Comparison of ENCODE assay signal across 8 mouse cellular contexts in genomic region chr13:69810936-69811680, GRCm38 (mm10). TPM values are rescaled to one million over a fixed set of nuclear protein-coding genes. Genes with fewer than 3 reads are reported as not detected.
A peak's percentile ranks its signal among the peaks of the same experiment; 100 is the strongest.
DNase-seq lines count a peak whose midpoint lies in the region; ATAC-seq lines count a peak whose summit lies in the region.

No protein-coding gene starts in this region.

- peaks cover 22% of the 10 kb centered on the region for H3K36me3 ChIP-seq in heart, embryonic 11.5 days (ENCODE audit: control insufficient read depth, insufficient read depth, low read length)
- peaks cover 41% of the 10 kb centered on the region for H3K36me3 ChIP-seq in hindbrain, embryonic 13.5 days
- peaks cover 40% of the 10 kb centered on the region for H3K36me3 ChIP-seq in midbrain, embryonic 14.5 days (ENCODE audit: control insufficient read depth, insufficient read depth, low read length)

- H3K9me3 ChIP-seq in heart, embryonic 11.5 days (replicated peaks; ENCODE audit: control insufficient read depth, low read length), result no peaks in the 10 kb centered on the region
- H3K9me3 ChIP-seq in hindbrain, embryonic 13.5 days, result no peaks in the 10 kb centered on the region
- no peaks in the 10 kb centered on the region for H3K9me3 ChIP-seq in midbrain, embryonic 14.5 days (ENCODE audit: control insufficient read depth, low read length)

- no peak for DNase-seq in heart, postnatal 25 days (ENCODE audit: low spot score)
- DNase-seq in adrenal gland, postnatal 36 days, result peak; percentile 53 to 57
- no peak for DNase-seq in midbrain, embryonic 14.5 days
- DNase-seq in layer of hippocampus, postnatal 25 days (ENCODE audit: extremely low spot score in 1 of 2, low spot score in 1 of 2), result no peak
- DNase-seq in retina, postnatal 1 day, result no peak

- H3K27me3 ChIP-seq in heart, embryonic 11.5 days (ENCODE audit: control insufficient read depth, insufficient read depth, low read length), result no peaks in the 10 kb centered on the region
- H3K27me3 ChIP-seq in hindbrain, embryonic 13.5 days, result no peaks in the 10 kb centered on the region
- no peaks in the 10 kb centered on the region for H3K27me3 ChIP-seq in midbrain, embryonic 14.5 days (ENCODE audit: control insufficient read depth, insufficient read depth, low read length)

- ATAC-seq in heart, embryonic 11.5 days (replicated peaks; ENCODE audit: insufficient number of reproducible peaks, low FRiP score, low TSS enrichment), result no peak
- ATAC-seq in hindbrain, embryonic 13.5 days (ENCODE audit: low FRiP score), result no peak
- ATAC-seq in midbrain, embryonic 14.5 days (ENCODE audit: low FRiP score, low TSS enrichment), result no peak
- ATAC-seq in erythroid progenitor cell, adult 5-6 weeks (replicated peaks; ENCODE audit: low FRiP score, poor library complexity, severe bottlenecking), result no peak

- H3K4me2 ChIP-seq in heart, embryonic 11.5 days, result peak overlapping the region; percentile 98
- H3K4me2 ChIP-seq in hindbrain, embryonic 13.5 days, result peak overlapping the region; percentile 100
- peak overlapping the region; percentile 87 for H3K4me2 ChIP-seq in midbrain, embryonic 14.5 days (ENCODE audit: low read length)

- no peak overlapping the region for H3K27ac ChIP-seq in heart, embryonic 11.5 days (ENCODE audit: low read depth, low read length)
- no peak overlapping the region for H3K27ac ChIP-seq in hindbrain, embryonic 13.5 days
- H3K27ac ChIP-seq in midbrain, embryonic 14.5 days (replicated peaks; ENCODE audit: low read depth, low read length), result no peak overlapping the region

- H3K9ac ChIP-seq in heart, embryonic 11.5 days (ENCODE audit: low read depth, low read length), result peak overlapping the region; percentile 88
- peak overlapping the region; percentile 98 for H3K9ac ChIP-seq in hindbrain, embryonic 13.5 days
- peak overlapping the region; percentile 84 for H3K9ac ChIP-seq in midbrain, embryonic 14.5 days (replicated peaks; ENCODE audit: low read length)

- peak overlapping the region; percentile 96 for H3K4me3 ChIP-seq in heart, embryonic 11.5 days (ENCODE audit: low read depth, low read length)
- H3K4me3 ChIP-seq in hindbrain, embryonic 13.5 days, result peak overlapping the region; percentile 98
- peak overlapping the region; percentile 96 for H3K4me3 ChIP-seq in midbrain, embryonic 14.5 days (replicated peaks; ENCODE audit: low read depth, low read length)

- H3K4me1 ChIP-seq in heart, embryonic 11.5 days (ENCODE audit: control insufficient read depth, insufficient read depth, low read length), result peaks cover 14% of the 10 kb centered on the region
- peaks cover 15% of the 10 kb centered on the region for H3K4me1 ChIP-seq in hindbrain, embryonic 13.5 days (replicated peaks)
- peaks cover 14% of the 10 kb centered on the region for H3K4me1 ChIP-seq in midbrain, embryonic 14.5 days (ENCODE audit: control insufficient read depth, insufficient read depth, low read length)

- intact Hi-C loops in heart, postnatal 25 days (cut with DNase I), result loop anchor here (2.0 to 10.0 kb wide), 3 partner anchors 70 to 279 kb away; partner anchors contain the start of genes Nsun2, Srd5a1 and Tent4a

- WGBS in heart, embryonic 11.5 days (ENCODE audit: insufficient replicate concordance), result 74% methylated on average over 14 of the region's 14 CpGs
- WGBS in hindbrain, embryonic 13.5 days, result 91% methylated on average over 14 of the region's 14 CpGs
- WGBS in midbrain, embryonic 14.5 days, result 90% methylated on average over 14 of the region's 14 CpGs

RNA-seq across cellular contexts. Expression of gene Med10, which starts 8.9 kb away (rescaled TPM):
- polyA plus RNA-seq in heart, embryonic 11.5 days (2014; fragmentation: Nextera tagmentation; extraction: Ambion mirVana), result 109 and 117 TPM in 2 replicates
- 10 to 100 TPM; 21.3 to 22.1 TPM for total RNA-seq in heart, postnatal 25 days (2021)
- total RNA-seq in adrenal gland, postnatal 36 days (2021), result 10 to 100 TPM; 52.9 to 76.6 TPM
- 175 and 179 TPM in 2 replicates for polyA plus RNA-seq in hindbrain, embryonic 13.5 days (2015; fragmentation: Nextera tagmentation; extraction: Ambion mirVana)
- polyA plus RNA-seq in midbrain, embryonic 14.5 days (2014; fragmentation: Nextera tagmentation; extraction: Ambion mirVana), result 145 TPM in 2 replicates
- 21.3 and 38.1 TPM in 2 replicates for total RNA-seq in erythroid progenitor cell, adult 5-6 weeks (2015; ENCODE audit: low replicate concordance)
- 13.4 and 18.4 TPM in 2 replicates for total RNA-seq in erythroid progenitor cell, adult 5-6 weeks (2017; ENCODE audit: low replicate concordance)
- 10 to 100 TPM; 60.9 to 65.4 TPM for total RNA-seq in layer of hippocampus, postnatal 25 days (2021)

Comparison
In these comparisons a context has a peak if more than half of its experiments do, and no peak if none do; other contexts are left out.
1. DNase-seq: peak in adrenal gland, postnatal 36 days (2 of 2); none in heart, postnatal 25 days (single experiment), midbrain, embryonic 14.5 days (single experiment), layer of hippocampus, postnatal 25 days (0 of 2) and retina, postnatal 1 day (single experiment).
2. Peak in every context shown above with its lines, with median percentiles within 50 percentile points of each other: H3K4me2 ChIP-seq, H3K4me3 ChIP-seq and H3K9ac ChIP-seq.